Mouse (Mus musculus) bone marrow macrophage, adult 2 months (primary cell): ENCODE data around the gene Btbd9.

ENCODE experiments used
- CTCF ChIP-seq: IDR thresholded peaks from 2 replicates; pipeline ENCODE4 v1.5.1; 2012; ENCODE audit warnings: low read depth, mild to moderate bottlenecking, low read length, moderate library complexity
- POLR2A ChIP-seq: IDR thresholded peaks from 2 replicates; pipeline ENCODE4 v1.6.1; 2012; ENCODE audit warnings: mild to moderate bottlenecking, low read depth, low read length, borderline replicate concordance

DNA sequence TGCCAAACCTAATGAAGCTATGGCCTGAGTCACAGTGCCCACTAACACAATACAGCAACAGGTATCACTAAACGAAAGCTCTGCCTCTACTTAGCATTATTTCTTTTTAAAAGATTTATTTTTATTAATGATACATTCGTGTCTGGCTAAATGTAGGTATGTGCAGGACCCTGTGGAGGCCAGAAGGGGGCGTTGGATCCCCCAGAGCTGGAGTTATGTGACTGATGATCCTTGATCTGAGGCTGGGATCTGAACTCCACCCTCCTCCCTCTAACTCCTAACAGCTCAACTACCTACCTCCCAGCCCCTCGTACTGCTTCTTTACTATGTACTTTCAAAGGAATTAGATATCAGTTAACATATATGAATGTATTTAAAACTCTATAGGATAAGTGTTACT is 45.2 kb upstream of the Btbd9 start:
- TF ChIP-seq CTCF (no peak), POLR2A (no peak)
